In genomic region chr17:46426496-46426895, GRCm38 (mm10) we compare ENCODE assay signal across 17 mouse cellular contexts. TPM values are rescaled to one million over a fixed set of nuclear protein-coding genes. Genes with fewer than 3 reads are reported as not detected.
"Had no signal": no experiment of that assay in that cellular context is flagged by ENCODE, and none has a peak within 500 bp of the region (broad histone marks: within the 10 kb centered on the region; RNA-seq: fewer than 3 reads in every experiment).

No protein-coding gene starts in this region.

- H3K4me1 ChIP-seq: liver, embryonic 15.5 days; midbrain, embryonic 15.5 days had no signal

- H3K4me2 ChIP-seq: limb, embryonic 12.5 days; liver, embryonic 15.5 days; midbrain, embryonic 11.5 days; midbrain, embryonic 15.5 days; neural tube, embryonic 12.5 days had no signal

- H3K9me3 ChIP-seq: limb, embryonic 12.5 days; liver, embryonic 15.5 days; midbrain, embryonic 15.5 days; neural tube, embryonic 12.5 days had no signal

- ATAC-seq: lung, postnatal 0 days; midbrain, embryonic 15.5 days had no signal

- DNase-seq: kidney, postnatal 10 days; kidney, postnatal 4 days; liver; lung, adult 2 months; thymus, postnatal 4 days had no signal

- H3K27ac ChIP-seq: limb, embryonic 12.5 days; liver, embryonic 15.5 days; macrophage; midbrain, embryonic 15.5 days; neural tube, embryonic 12.5 days; stomach, postnatal 0 days had no signal

- H3K27me3 ChIP-seq: midbrain, embryonic 15.5 days; neural tube, embryonic 12.5 days had no signal

- H3K36me3 ChIP-seq: limb, embryonic 12.5 days; liver, embryonic 15.5 days; neural tube, embryonic 12.5 days had no signal

- H3K9ac ChIP-seq: limb, embryonic 12.5 days; liver, embryonic 15.5 days; midbrain, embryonic 15.5 days; neural tube, embryonic 12.5 days had no signal

- H3K4me3 ChIP-seq: layer of hippocampus, adult 2 months; limb, embryonic 12.5 days; liver, embryonic 15.5 days; megakaryocyte, embryonic 14.5 days; midbrain, embryonic 15.5 days; neural tube, embryonic 12.5 days had no signal

RNA-seq across cellular contexts. Expression of gene Crip3, which starts 2.2 kb away (rescaled TPM):
- total RNA-seq: monocyte, adult 5-6 weeks had no signal
- polyA plus RNA-seq: liver, embryonic 15.5 days; macrophage had no signal

RNA-seq across cellular contexts. Expression of gene Slc22a7, which starts 11.8 kb away (rescaled TPM):
- total RNA-seq: monocyte, adult 5-6 weeks; neutrophil, adult 5-6 weeks had no signal
- polyA plus RNA-seq: limb, embryonic 12.5 days; liver, embryonic 15.5 days; lung, adult 2 months; lung, postnatal 0 days; macrophage; midbrain, embryonic 11.5 days; midbrain, embryonic 15.5 days; neural tube, embryonic 12.5 days; stomach, postnatal 0 days had no signal
